Mouse (Mus musculus) thymus, adult 2 months (tissue): Measurements from ENCODE around the gene Gpr156.

Source experiments
- CTCF ChIP-seq: fragments of 200-500 bp; IDR thresholded peaks from 2 replicates; pipeline ENCODE4 v1.5.1; 2012; ENCODE audit warnings: mild to moderate bottlenecking, control low read depth, low read length, moderate library complexity, borderline replicate concordance; ENCODE audit not compliant: control insufficient read depth, poor library complexity, insufficient read depth; ENCODE audit errors: extremely low read depth
- POLR2A ChIP-seq: fragments of 200-500 bp; IDR thresholded peaks from 2 replicates; pipeline ENCODE4 v1.6.1; 2012; ENCODE audit warnings: mild to moderate bottlenecking, low read length, control low read depth, moderate library complexity; ENCODE audit not compliant: control insufficient read depth, poor library complexity, insufficient read depth; ENCODE audit errors: extremely low read depth

GRCm38 (mm10) chr16:37906456-37906855, 9.8 kb upstream of the Gpr156 start:
- no peak for TF ChIP-seq CTCF
- TF ChIP-seq POLR2A = no peak
